Mouse (Mus musculus): ENCODE measurements around the gene Chchd3. TPM values are rescaled to one million over a fixed set of nuclear protein-coding genes. Genes with fewer than 3 reads are reported as not detected.

Gene Chchd3
- polyA plus RNA-seq, 1 experiment: 92.2 TPM

DNA sequence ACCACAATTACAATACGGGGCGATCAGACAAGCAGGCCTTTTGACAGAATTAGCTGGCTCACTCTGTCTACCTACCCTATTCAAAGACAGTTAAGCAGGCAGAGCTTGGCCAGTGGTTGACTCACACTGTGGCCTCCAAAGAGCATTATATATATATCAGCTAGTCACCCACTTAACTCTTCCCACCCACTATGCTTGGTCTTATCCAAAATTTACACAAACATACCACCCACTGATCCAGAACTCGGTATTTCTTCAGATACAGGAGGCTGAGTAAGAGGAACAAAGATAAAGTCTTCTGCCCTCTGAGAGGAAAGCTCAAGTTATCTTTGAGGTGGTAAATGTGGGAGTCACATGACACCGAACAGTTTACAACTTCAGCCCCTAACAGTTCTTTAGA, 4.4 kb downstream of the Chchd3 start:
- H3K4me3 ChIP-seq (replicated peaks): no peak overlapping the region

DNA sequence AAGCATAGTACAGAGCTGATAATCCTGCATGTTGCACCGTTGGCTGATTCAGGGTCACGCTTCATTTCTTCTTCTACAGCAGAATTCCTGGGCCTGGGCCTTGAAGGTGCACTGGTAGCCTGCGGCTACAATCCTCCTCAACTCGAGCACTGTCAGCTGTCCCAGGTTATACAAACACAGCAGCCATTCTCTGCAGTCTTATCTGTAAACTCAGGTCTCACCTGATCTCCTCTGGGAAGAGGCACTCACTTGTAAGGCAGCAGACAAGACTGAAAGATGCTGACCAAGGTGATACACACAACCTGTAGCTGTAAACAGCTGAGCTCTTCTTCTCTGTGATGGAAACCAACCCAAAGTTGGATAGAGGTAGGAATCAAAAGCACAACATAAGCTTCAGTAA, 5.1 kb downstream of the Chchd3 start:
- TF ChIP-seq FLI1 (IDR thresholded peaks at IDR 0.05; ENCODE audit: low read length): no peak
- TF ChIP-seq GATA1 (IDR thresholded peaks at IDR 0.05; ENCODE audit: borderline replicate concordance, low read length): no peak
- H3K4me1 ChIP-seq: peaks cover 61% of the 10 kb centered on the region
- H3K9me3 ChIP-seq: no peaks in the 10 kb centered on the region
- no peaks in the 10 kb centered on the region for H3K27me3 ChIP-seq (replicated peaks)
- peaks cover 40% of the 10 kb centered on the region for H3K36me3 ChIP-seq (replicated peaks; ENCODE audit: low read length)
- no peak overlapping the region for H3K4me3 ChIP-seq (replicated peaks)

More for the DNA sequence above, 4.4 kb downstream of the Chchd3 start:
- H3K9me3 ChIP-seq: no peaks in the 10 kb centered on the region
- no peaks in the 10 kb centered on the region for H3K27me3 ChIP-seq (replicated peaks)
- H3K4me1 ChIP-seq: peaks cover 64% of the 10 kb centered on the region
- peaks cover 35% of the 10 kb centered on the region for H3K36me3 ChIP-seq (replicated peaks; ENCODE audit: low read length)
- TF ChIP-seq GATA1 (IDR thresholded peaks at IDR 0.05; ENCODE audit: borderline replicate concordance, low read length) (no peak), FLI1 (IDR thresholded peaks at IDR 0.05; ENCODE audit: low read length) (no peak)

DNA sequence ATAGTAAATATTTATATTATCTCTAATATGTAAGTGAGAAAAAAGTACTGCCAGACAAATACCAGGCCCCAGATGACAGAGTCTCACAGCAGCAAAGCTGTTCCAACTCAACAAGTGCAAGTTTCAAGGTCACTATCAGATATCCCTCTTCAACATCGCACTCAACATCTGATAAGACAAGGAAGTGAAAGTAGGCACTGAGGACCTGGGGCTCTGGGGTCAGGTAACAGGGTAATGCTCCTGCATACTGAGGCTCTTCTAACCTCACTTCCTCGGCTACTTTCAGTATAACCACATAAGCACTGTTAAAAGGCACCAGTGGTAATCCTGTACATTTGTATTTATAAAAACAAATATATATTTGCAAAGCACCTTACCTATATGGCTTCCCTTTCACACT, 8.4 kb downstream of the Chchd3 start:
- no peak overlapping the region for H3K4me3 ChIP-seq (replicated peaks)
- H3K4me1 ChIP-seq: peaks cover 49% of the 10 kb centered on the region
- no peaks in the 10 kb centered on the region for H3K27me3 ChIP-seq (replicated peaks)
- H3K36me3 ChIP-seq (replicated peaks; ENCODE audit: low read length): peaks cover 67% of the 10 kb centered on the region
- no peak for TF ChIP-seq FLI1 (IDR thresholded peaks at IDR 0.05; ENCODE audit: low read length)
- no peak for TF ChIP-seq GATA1 (IDR thresholded peaks at IDR 0.05; ENCODE audit: borderline replicate concordance, low read length)
- H3K9me3 ChIP-seq: no peaks in the 10 kb centered on the region

DNA sequence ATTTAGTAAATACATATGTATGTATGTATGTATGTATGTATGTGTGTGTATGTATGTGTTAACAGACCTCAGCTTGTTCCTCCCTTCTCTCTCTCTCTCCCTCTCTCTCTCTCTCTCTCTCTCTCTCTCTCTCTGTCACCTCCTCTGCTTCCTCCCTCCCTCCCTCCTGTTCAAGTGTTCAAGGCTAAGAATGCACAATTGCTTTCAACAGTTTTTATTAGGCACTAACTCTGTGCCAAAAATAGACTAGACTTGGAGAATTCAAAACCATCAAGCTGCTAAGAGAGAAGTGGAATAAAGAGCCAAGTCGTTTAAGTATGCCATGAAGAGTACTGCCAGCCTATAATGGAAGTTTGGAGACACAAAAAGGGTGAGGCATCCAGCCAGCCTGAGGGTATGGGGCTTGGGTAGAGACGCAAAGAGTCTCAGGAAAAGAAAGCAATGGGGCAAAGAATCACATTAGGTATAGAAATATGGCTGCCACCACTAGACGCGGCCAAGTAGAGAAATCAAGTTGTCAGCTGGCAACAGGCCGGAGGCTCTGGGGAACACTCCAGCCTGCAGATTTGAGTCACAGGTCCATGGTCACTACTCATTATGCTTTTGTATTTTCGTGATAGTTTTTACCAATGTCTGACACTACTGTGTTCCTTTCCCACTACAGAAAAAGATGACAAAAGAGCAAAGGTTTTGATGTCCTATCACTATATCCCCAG, 10.2 kb downstream of the Chchd3 start:
- H3K27me3 ChIP-seq (replicated peaks): no peaks in the 10 kb centered on the region
- no peak overlapping the region for H3K4me3 ChIP-seq (replicated peaks)
- peaks cover 31% of the 10 kb centered on the region for H3K4me1 ChIP-seq
- no peaks in the 10 kb centered on the region for H3K9me3 ChIP-seq
- TF ChIP-seq GATA1 (IDR thresholded peaks at IDR 0.05; ENCODE audit: borderline replicate concordance, low read length): no peak
- TF ChIP-seq FLI1 (IDR thresholded peaks at IDR 0.05; ENCODE audit: low read length): no peak
- H3K36me3 ChIP-seq (replicated peaks; ENCODE audit: low read length): peaks cover 68% of the 10 kb centered on the region

DNA sequence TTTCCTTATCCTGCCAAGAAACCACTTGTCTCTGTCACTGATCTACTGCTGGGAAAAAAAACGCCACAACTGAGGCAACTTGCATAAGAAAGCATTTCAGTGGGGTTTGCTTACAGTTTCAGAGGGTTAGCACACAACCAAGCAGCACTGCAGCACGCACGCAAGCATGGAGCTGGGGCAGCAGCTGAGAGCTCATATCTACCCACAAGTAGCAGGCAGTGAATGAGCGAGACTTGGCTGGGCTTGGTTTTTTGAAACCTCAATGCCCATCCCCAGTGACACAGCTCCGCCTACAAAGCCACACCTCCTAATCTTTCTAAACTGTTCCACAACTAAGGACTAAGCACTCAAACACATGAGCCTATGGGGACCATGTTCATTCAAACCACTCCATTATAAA, 16.6 kb downstream of the Chchd3 start:
- H3K9me3 ChIP-seq: peaks cover 21% of the 10 kb centered on the region
- peaks cover 19% of the 10 kb centered on the region for H3K4me1 ChIP-seq
- H3K4me3 ChIP-seq (replicated peaks): no peak overlapping the region
- no peaks in the 10 kb centered on the region for H3K27me3 ChIP-seq (replicated peaks)
- peaks cover 79% of the 10 kb centered on the region for H3K36me3 ChIP-seq (replicated peaks; ENCODE audit: low read length)
- TF ChIP-seq FLI1 (IDR thresholded peaks at IDR 0.05; ENCODE audit: low read length) (no peak), GATA1 (IDR thresholded peaks at IDR 0.05; ENCODE audit: borderline replicate concordance, low read length) (no peak)

DNA sequence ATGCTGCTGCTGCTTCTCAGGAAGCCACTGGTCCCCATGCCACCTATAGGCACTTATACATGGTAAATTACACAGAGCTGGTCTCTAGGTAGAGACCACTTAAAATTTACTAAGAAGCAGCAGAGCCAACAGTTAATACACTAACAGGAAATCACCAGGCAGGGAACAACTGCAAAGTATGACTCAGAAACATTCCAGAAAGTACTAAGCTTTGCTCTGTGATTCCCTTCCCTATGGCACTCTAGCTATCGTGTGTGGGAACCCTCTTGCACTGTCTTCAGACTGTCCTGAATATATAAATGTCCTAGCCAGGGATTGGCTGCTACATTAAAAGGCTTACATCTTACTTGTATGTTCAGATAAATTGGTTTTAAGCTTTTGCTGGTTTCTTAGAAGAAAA, 17.2 kb downstream of the Chchd3 start:
- peaks cover 21% of the 10 kb centered on the region for H3K9me3 ChIP-seq
- H3K36me3 ChIP-seq (replicated peaks; ENCODE audit: low read length): peaks cover 78% of the 10 kb centered on the region
- TF ChIP-seq FLI1 (IDR thresholded peaks at IDR 0.05; ENCODE audit: low read length): no peak
- TF ChIP-seq GATA1 (IDR thresholded peaks at IDR 0.05; ENCODE audit: borderline replicate concordance, low read length): no peak
- peaks cover 19% of the 10 kb centered on the region for H3K4me1 ChIP-seq
- H3K4me3 ChIP-seq (replicated peaks): no peak overlapping the region
- H3K27me3 ChIP-seq (replicated peaks): no peaks in the 10 kb centered on the region

DNA sequence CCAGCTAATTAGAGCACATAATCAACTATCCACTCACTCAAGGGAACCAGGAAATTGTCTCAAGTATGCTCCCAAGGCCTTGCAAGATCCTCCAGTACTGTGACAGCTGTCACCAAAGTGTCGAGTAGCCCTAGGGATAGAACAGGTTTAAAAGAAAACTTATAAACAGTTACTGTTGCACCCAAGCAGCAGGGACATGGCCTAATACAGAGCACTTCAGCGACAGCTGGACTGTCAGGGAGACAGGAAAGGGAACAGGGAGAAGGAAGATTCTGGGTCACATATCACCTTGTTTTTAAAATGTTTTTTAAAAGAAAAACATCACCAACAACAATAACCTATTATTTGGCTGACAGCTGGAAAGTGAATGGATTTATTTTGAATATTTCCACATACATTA, 18.1 kb downstream of the Chchd3 start:
- TF ChIP-seq GATA1 (IDR thresholded peaks at IDR 0.05; ENCODE audit: borderline replicate concordance, low read length) (no peak), FLI1 (IDR thresholded peaks at IDR 0.05; ENCODE audit: low read length) (no peak)
- Histone ChIP-seq H3K27me3 (replicated peaks) (no peaks in the 10 kb centered on the region), H3K4me1 (peaks cover 22% of the 10 kb centered on the region), H3K36me3 (replicated peaks; ENCODE audit: low read length) (peaks cover 78% of the 10 kb centered on the region), H3K4me3 (replicated peaks) (no peak overlapping the region), H3K9me3 (peaks cover 21% of the 10 kb centered on the region)

DNA sequence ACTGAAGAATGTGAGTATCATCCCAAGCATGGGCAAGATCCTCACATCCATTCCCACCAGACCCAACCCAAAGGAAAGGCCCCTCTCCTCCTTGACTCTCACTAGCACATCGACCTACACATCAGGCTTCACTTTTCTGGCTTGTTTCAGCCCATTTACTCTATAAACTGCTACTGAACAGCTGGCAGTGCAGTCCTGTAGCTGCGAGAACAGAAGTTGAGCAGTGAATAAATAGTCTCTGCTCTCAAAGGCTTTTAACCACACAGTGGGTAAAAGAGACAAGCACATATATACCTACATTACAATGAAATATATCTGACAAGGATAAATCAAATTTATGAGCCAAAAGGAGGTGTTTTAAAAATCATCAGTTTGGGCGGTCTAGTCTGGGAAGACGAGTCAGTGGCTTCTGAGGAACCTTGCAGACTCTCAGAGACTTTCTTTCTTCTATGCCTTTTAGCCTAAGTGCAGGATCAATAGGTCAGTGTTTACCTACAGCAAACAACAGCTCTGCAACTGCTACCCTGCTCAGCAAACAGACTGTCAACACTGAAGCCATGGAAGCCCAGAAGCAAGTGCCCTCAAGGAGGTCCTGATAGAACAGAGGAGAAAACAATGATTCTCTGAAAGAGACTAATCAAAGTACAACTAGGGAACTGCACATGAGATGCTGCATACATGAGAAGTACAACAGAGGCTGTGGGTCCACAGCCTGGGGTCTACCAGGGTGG, 19.5 kb downstream of the Chchd3 start:
- peaks cover 21% of the 10 kb centered on the region for H3K9me3 ChIP-seq
- H3K36me3 ChIP-seq (replicated peaks; ENCODE audit: low read length): peaks cover 83% of the 10 kb centered on the region
- H3K27me3 ChIP-seq (replicated peaks): no peaks in the 10 kb centered on the region
- H3K4me3 ChIP-seq (replicated peaks): no peak overlapping the region
- H3K4me1 ChIP-seq: peaks cover 23% of the 10 kb centered on the region
- TF ChIP-seq GATA1 (IDR thresholded peaks at IDR 0.05; ENCODE audit: borderline replicate concordance, low read length) (no peak), FLI1 (IDR thresholded peaks at IDR 0.05; ENCODE audit: low read length) (no peak)

DNA sequence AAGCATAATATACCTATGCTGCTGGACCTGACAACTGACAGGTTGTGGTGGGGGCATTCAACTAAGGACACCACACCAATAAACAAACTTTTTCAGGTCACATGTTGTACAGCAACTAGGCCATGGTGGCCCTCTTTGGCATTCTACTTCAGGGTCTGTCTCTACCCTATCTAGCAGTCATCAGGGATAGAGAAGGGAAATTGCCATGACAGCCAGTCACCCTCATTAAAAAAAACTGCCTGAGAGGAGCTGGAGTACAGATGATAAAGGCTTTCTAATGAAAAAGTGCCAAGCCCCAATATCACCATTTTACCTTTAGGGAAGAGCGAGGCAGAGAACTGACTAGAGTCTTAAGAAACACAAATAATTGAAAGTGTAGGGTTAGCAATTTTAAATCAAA, 27.5 kb downstream of the Chchd3 start:
- Histone ChIP-seq H3K9me3 (peaks cover 3% of the 10 kb centered on the region; the same call in 1 of the 2 replicates), H3K27me3 (replicated peaks) (no peaks in the 10 kb centered on the region), H3K36me3 (replicated peaks; ENCODE audit: low read length) (peaks cover 69% of the 10 kb centered on the region), H3K4me1 (peaks cover 38% of the 10 kb centered on the region), H3K4me3 (replicated peaks) (no peak overlapping the region)
- TF ChIP-seq GATA1 (IDR thresholded peaks at IDR 0.05; ENCODE audit: borderline replicate concordance, low read length) (no peak), FLI1 (IDR thresholded peaks at IDR 0.05; ENCODE audit: low read length) (no peak)

DNA sequence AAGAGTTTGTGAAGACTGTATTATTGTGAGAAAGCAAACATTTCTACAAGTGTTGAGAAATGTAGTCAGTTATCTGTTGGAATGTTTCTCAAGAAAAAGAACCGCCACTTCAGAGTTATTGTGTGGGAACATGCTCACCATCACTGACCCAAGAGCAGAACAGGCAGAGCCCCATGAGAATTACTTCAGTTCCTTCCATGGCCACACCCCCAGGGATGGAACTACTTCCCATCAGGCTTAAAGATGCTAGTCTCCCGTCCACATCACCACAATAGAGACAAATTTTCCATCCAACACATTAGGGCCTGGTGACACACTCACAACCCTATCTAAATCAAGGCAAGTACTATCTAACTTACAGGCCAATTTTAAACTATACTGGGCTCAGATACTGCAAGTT, 28.4 kb downstream of the Chchd3 start:
- H3K4me3 ChIP-seq (replicated peaks): no peak overlapping the region
- H3K9me3 ChIP-seq: peaks cover 3% of the 10 kb centered on the region; the same call in 1 of the 2 replicates
- no peak for TF ChIP-seq FLI1 (IDR thresholded peaks at IDR 0.05; ENCODE audit: low read length)
- TF ChIP-seq GATA1 (IDR thresholded peaks at IDR 0.05; ENCODE audit: borderline replicate concordance, low read length): no peak
- H3K4me1 ChIP-seq: peaks cover 42% of the 10 kb centered on the region
- H3K27me3 ChIP-seq (replicated peaks): no peaks in the 10 kb centered on the region
- H3K36me3 ChIP-seq (replicated peaks; ENCODE audit: low read length): peaks cover 63% of the 10 kb centered on the region

All from megakaryocyte, embryonic 14.5 days (primary cell).